17 mouse cellular contexts compared by ENCODE assay signal in the genomic region with DNA sequence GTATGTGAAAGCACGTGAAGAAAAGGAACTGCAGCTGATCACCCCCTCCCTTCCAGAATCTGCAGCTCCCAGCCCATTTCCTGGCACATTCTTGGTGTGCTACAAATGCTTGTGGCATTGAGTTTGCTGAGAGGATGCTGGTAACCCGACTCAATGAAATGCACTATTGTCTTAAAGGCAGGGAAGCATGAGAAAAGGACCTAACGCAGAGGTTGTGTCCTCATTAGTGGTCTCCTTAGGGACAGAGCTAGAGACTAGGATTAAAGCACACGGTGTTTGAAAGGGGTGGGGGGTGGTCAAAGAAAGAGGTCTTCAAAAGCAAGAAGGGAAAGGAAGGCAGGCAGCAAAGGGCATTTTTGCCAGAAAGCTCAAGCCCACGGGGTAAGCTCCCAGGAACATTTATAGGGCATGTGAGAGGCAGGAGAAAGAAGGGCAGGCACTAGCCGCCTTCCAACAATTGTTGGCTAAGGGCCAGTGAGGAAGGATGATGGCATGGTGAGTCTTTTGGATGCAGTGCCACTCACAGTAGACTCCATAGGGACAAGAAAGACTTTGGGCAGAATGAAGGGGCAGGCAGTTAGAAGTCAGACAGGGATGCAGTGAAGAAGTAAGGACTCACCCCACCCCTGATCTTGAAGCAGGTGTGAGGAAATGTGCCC.
DNase-seq lines count a peak whose midpoint lies in the region; ATAC-seq and TF ChIP-seq lines count a peak whose summit lies in the region.
"Had no signal": no experiment of that assay in that cellular context is flagged by ENCODE, and none has a peak within 500 bp of the region (broad histone marks: within the 10 kb centered on the region; RNA-seq: fewer than 3 reads in every experiment).

No protein-coding gene starts in this region.

- TF ChIP-seq POLR2A in brain, embryonic 14.5 days (IDR thresholded peaks at IDR 0.05; ENCODE audit: borderline replicate concordance, extremely low read depth, insufficient read depth, insufficient read length, poor library complexity, severe bottlenecking): no peak
- TF ChIP-seq POLR2A in kidney, adult 2 months (IDR thresholded peaks at IDR 0.05; ENCODE audit: low read depth, low read length): no peak

- peak; percentile 31 for DNase-seq in hindbrain, postnatal 0 days (ENCODE audit: low spot score)
- DNase-seq in brain, embryonic 14.5 days (ENCODE audit: low read depth): peak; percentile 42
- DNase-seq in cerebellum, postnatal 14 days: peak; percentile 52 to 65
- peak; percentile 87 for DNase-seq in retina, postnatal 1 day
- DNase-seq in stomach, postnatal 0 days (ENCODE audit: low spot score): no peak
- DNase-seq in kidney, adult 2 months: no peak
- DNase-seq: gastrocnemius, postnatal 10 days; heart, postnatal 4 days; kidney, postnatal 25 days; lung, postnatal 10 days; thymus, postnatal 4 days had no signal

- H3K27ac ChIP-seq in hindbrain, postnatal 0 days: no peak overlapping the region
- H3K27ac ChIP-seq in hindbrain, embryonic 12.5 days: no peak overlapping the region
- H3K27ac ChIP-seq in stomach, postnatal 0 days (replicated peaks): no peak overlapping the region
- no peak overlapping the region for H3K27ac ChIP-seq in kidney, adult 2 months (ENCODE audit: insufficient read depth, low read depth, low read length)
- H3K27ac ChIP-seq: liver, embryonic 12.5 days; stomach, embryonic 15.5 days had no signal

- TF ChIP-seq CTCF in hindbrain, postnatal 0 days (IDR thresholded peaks at IDR 0.05; ENCODE audit: low read depth): no peak
- no peak for TF ChIP-seq CTCF in brain, embryonic 14.5 days (IDR thresholded peaks at IDR 0.05; ENCODE audit: borderline replicate concordance, extremely low read depth, insufficient read depth, insufficient read length)
- TF ChIP-seq CTCF in stomach, postnatal 0 days (IDR thresholded peaks at IDR 0.05; ENCODE audit: low read depth): no peak
- no peak for TF ChIP-seq CTCF in kidney, adult 2 months (conservative IDR thresholded peaks at IDR 0.05; ENCODE audit: insufficient read depth, insufficient read length, low read depth, low read length)

- no peaks in the 10 kb centered on the region for H3K9me3 ChIP-seq in hindbrain, postnatal 0 days (ENCODE audit: low read length)
- H3K9me3 ChIP-seq in hindbrain, embryonic 12.5 days (replicated peaks): no peaks in the 10 kb centered on the region
- H3K9me3 ChIP-seq in stomach, postnatal 0 days (ENCODE audit: control insufficient read depth, low read length): no peaks in the 10 kb centered on the region
- H3K9me3 ChIP-seq: liver, embryonic 12.5 days; stomach, embryonic 15.5 days had no signal

- H3K27me3 ChIP-seq in hindbrain, postnatal 0 days (ENCODE audit: insufficient read depth, low read length): no peaks in the 10 kb centered on the region
- H3K27me3 ChIP-seq in hindbrain, embryonic 12.5 days: no peaks in the 10 kb centered on the region
- H3K27me3 ChIP-seq in stomach, postnatal 0 days (ENCODE audit: control insufficient read depth, insufficient read depth, low read length): no peaks in the 10 kb centered on the region
- H3K27me3 ChIP-seq in kidney, adult 2 months (replicated peaks; ENCODE audit: control insufficient read depth, insufficient read depth, low read length): no peaks in the 10 kb centered on the region
- H3K27me3 ChIP-seq: liver, embryonic 12.5 days; stomach, embryonic 15.5 days had no signal

- no peak overlapping the region for H3K4me3 ChIP-seq in hindbrain, postnatal 0 days (ENCODE audit: low read length)
- H3K4me3 ChIP-seq in hindbrain, embryonic 12.5 days: no peak overlapping the region
- H3K4me3 ChIP-seq in stomach, postnatal 0 days (ENCODE audit: low read depth, low read length): no peak overlapping the region
- no peak overlapping the region for H3K4me3 ChIP-seq in kidney, adult 2 months (ENCODE audit: insufficient read depth, low read depth, low read length)
- H3K4me3 ChIP-seq: liver, embryonic 12.5 days; stomach, embryonic 15.5 days had no signal

- 0 out of 2 replicates have a peak, but pooled peaks have one; percentile 5 for ATAC-seq in hindbrain, postnatal 0 days
- no peak for ATAC-seq in hindbrain, embryonic 12.5 days (ENCODE audit: low FRiP score)
- ATAC-seq in stomach, postnatal 0 days (ENCODE audit: low FRiP score, low TSS enrichment): no peak
- ATAC-seq: activated CD4-positive, CD25-positive, alpha-beta regulatory T cell, adult 4 months; intestine, embryonic 16.5 days; liver, embryonic 12.5 days had no signal

- TF ChIP-seq EP300 in stomach, postnatal 0 days (optimal IDR thresholded peaks at IDR 0.05): no peak

- WGBS in hindbrain, postnatal 0 days: 35% methylated on average over 6 of the region's 6 CpGs
- 35% methylated on average over 6 of the region's 6 CpGs for WGBS in hindbrain, embryonic 12.5 days
- 59% methylated on average over 6 of the region's 6 CpGs for WGBS in stomach, postnatal 0 days
- WGBS in kidney, adult 2 months: 28% methylated on average over 6 of the region's 6 CpGs

- no peaks in the 10 kb centered on the region for H3K36me3 ChIP-seq in hindbrain, postnatal 0 days (ENCODE audit: insufficient read depth, low read length)
- H3K36me3 ChIP-seq in hindbrain, embryonic 12.5 days: no peaks in the 10 kb centered on the region
- no peaks in the 10 kb centered on the region for H3K36me3 ChIP-seq in stomach, postnatal 0 days (ENCODE audit: control insufficient read depth, insufficient read depth, low read length)
- no peaks in the 10 kb centered on the region for H3K36me3 ChIP-seq in kidney, adult 2 months (ENCODE audit: control insufficient read depth, insufficient read depth, low read length)
- H3K36me3 ChIP-seq: liver, embryonic 12.5 days; stomach, embryonic 15.5 days had no signal

- H3K4me1 ChIP-seq in hindbrain, postnatal 0 days (ENCODE audit: insufficient read depth, low read length): no peaks in the 10 kb centered on the region
- no peaks in the 10 kb centered on the region for H3K4me1 ChIP-seq in hindbrain, embryonic 12.5 days
- H3K4me1 ChIP-seq in stomach, postnatal 0 days (replicated peaks; ENCODE audit: control insufficient read depth, insufficient read depth): no peaks in the 10 kb centered on the region
- H3K4me1 ChIP-seq in kidney, adult 2 months (ENCODE audit: control insufficient read depth, insufficient read depth, low read length): no peaks in the 10 kb centered on the region
- H3K4me1 ChIP-seq: liver, embryonic 12.5 days; stomach, embryonic 15.5 days had no signal

- no peak overlapping the region for H3K9ac ChIP-seq in hindbrain, postnatal 0 days (replicated peaks; ENCODE audit: low read length)
- H3K9ac ChIP-seq in hindbrain, embryonic 12.5 days: no peak overlapping the region
- no peak overlapping the region for H3K9ac ChIP-seq in stomach, postnatal 0 days (ENCODE audit: low read length)
- H3K9ac ChIP-seq: liver, embryonic 12.5 days; stomach, embryonic 15.5 days had no signal

- no peak overlapping the region for H3K4me2 ChIP-seq in hindbrain, postnatal 0 days (ENCODE audit: low read depth, low read length)
- no peak overlapping the region for H3K4me2 ChIP-seq in hindbrain, embryonic 12.5 days (replicated peaks)
- H3K4me2 ChIP-seq in stomach, postnatal 0 days (replicated peaks; ENCODE audit: low read depth): no peak overlapping the region
- H3K4me2 ChIP-seq: heart, embryonic 11.5 days; liver, embryonic 12.5 days; stomach, embryonic 15.5 days had no signal

Comparison
In these comparisons a context has a peak if more than half of its experiments do, and no peak if none do; other contexts are left out.
1. DNase-seq: peak in hindbrain, postnatal 0 days (single experiment), brain, embryonic 14.5 days (single experiment), cerebellum, postnatal 14 days (2 of 2) and retina, postnatal 1 day (single experiment); none in stomach, postnatal 0 days (single experiment) and kidney, adult 2 months (single experiment).